Mouse (Mus musculus) embryonic facial prominence, embryonic 13.5 days (tissue): Measurements from ENCODE around the gene Ect2. TPM values are rescaled to one million over a fixed set of nuclear protein-coding genes. Genes with fewer than 3 reads are reported as not detected.

ENCODE experiments used
- ATAC-seq: fragments of 200-750 bp; cut with Nextera tagmentation; 2 replicates; pipeline ENCODE4 v1.8.0; 2017; ENCODE audit warnings: low read depth; ENCODE audit not compliant: insufficient number of reproducible peaks, insufficient read depth, low FRiP score, low TSS enrichment
- H3K27ac ChIP-seq: fragments of 300-500 bp; sonication (generic); 2 replicates; pipeline ENCODE4 v1.5.1; 2015; ENCODE audit warnings: moderate library complexity, mild to moderate bottlenecking, inconsistent platforms
- H3K27me3 ChIP-seq: fragments of 300-500 bp; sonication (generic); 2 replicates; pipeline ENCODE4 v1.6.1; 2015; ENCODE audit warnings: mild to moderate bottlenecking, inconsistent platforms
- H3K36me3 ChIP-seq: fragments of 300-500 bp; sonication (generic); 2 replicates; pipeline ENCODE4 v1.6.1; 2015; ENCODE audit warnings: mild to moderate bottlenecking, inconsistent platforms
- H3K4me1 ChIP-seq: fragments of 300-500 bp; sonication (generic); 2 replicates; pipeline ENCODE4 v1.6.1; 2015; ENCODE audit warnings: inconsistent platforms
- H3K4me2 ChIP-seq: fragments of 300-500 bp; sonication (generic); 2 replicates; pipeline ENCODE4 v1.6.1; 2015; ENCODE audit warnings: moderate library complexity, mild to moderate bottlenecking, inconsistent platforms
- H3K4me3 ChIP-seq: fragments of 300-500 bp; sonication (generic); 2 replicates; pipeline ENCODE4 v1.5.1; 2015; ENCODE audit warnings: mild to moderate bottlenecking, inconsistent platforms
- H3K9ac ChIP-seq: fragments of 300-500 bp; sonication (generic); 2 replicates; pipeline ENCODE4 v1.6.1; 2015; ENCODE audit warnings: mild to moderate bottlenecking, inconsistent platforms
- H3K9me3 ChIP-seq: fragments of 300-500 bp; sonication (generic); 2 replicates; pipeline ENCODE4 v1.6.1; 2016; ENCODE audit warnings: inconsistent platforms
- WGBS: fragments of 180-500 bp; shearing (Covaris S2); methylation state at CpG from one replicate; pipeline ENCODE4 v1.1.7; 2015; ENCODE audit warnings: mixed read lengths; 5-methylcytosine and 5-hydroxymethylcytosine counted together
- polyA plus RNA-seq: library from polyadenylated mRNA; unstranded; fragments of >200 nt; fragmentation: Nextera tagmentation; extraction: Ambion mirVana; gene quantifications from 2 replicates; pipeline ENCODE4 v1.2.1, GENCODE M21; 2015

Gene Ect2
- 44.9 and 47.5 TPM in 2 replicates for polyA plus RNA-seq

GRCm38 (mm10) chr3:27153701-27154209 is at the start of gene Ect2:
Gene Ect2, minus strand, starts transcription at chr3:27153878.
- Histone ChIP-seq H3K27ac (peak within 1 kb of the TSS; percentile 91), H3K9ac (peak within 1 kb of the TSS; percentile 83), H3K9me3 (no peaks in the 10 kb centered on the region), H3K4me1 (peaks cover 28% of the 10 kb centered on the region), H3K4me3 (peak within 1 kb of the TSS; percentile 86), H3K27me3 (no peaks in the 10 kb centered on the region), H3K36me3 (peaks cover 11% of the 10 kb centered on the region; the same call in 1 of the 2 replicates), H3K4me2 (peak within 1 kb of the TSS; percentile 69)
- WGBS = under 1% methylated on average over 36 of the region's 37 CpGs
- ATAC-seq = peak; percentile 99

- Histone ChIP-seq H3K4me2 (no peak overlapping the region), H3K9ac (no peak overlapping the region), H3K27me3 (no peaks in the 10 kb centered on the region), H3K4me1 (peaks cover 17% of the 10 kb centered on the region), H3K27ac (no peak overlapping the region), H3K36me3 (no peaks in the 10 kb centered on the region), H3K4me3 (no peak overlapping the region), H3K9me3 (no peaks in the 10 kb centered on the region)
- ATAC-seq = no peak
- WGBS = 82% methylated on average over 5 of the region's 5 CpGs
Measured at GRCm38 (mm10) chr3:27201728-27202411, 48.2 kb upstream of the Ect2 start.

GRCm38 (mm10) chr3:27199120-27199519 is 45.4 kb upstream of the Ect2 start:
- H3K9me3 ChIP-seq = no peaks in the 10 kb centered on the region
- no peak for ATAC-seq
- no peak overlapping the region for H3K27ac ChIP-seq
- 91% methylated on average over 7 of the region's 7 CpGs for WGBS
- H3K4me3 ChIP-seq = no peak overlapping the region
- no peak overlapping the region for H3K4me2 ChIP-seq
- no peak overlapping the region for H3K9ac ChIP-seq
- no peaks in the 10 kb centered on the region for H3K36me3 ChIP-seq
- H3K4me1 ChIP-seq = no peaks in the 10 kb centered on the region
- no peaks in the 10 kb centered on the region for H3K27me3 ChIP-seq

GRCm38 (mm10) chr3:27197816-27198215 is 44.1 kb upstream of the Ect2 start:
- WGBS = 65% methylated on average over 5 of the region's 5 CpGs
- Histone ChIP-seq H3K4me2 (no peak overlapping the region), H3K4me1 (peaks cover 3% of the 10 kb centered on the region), H3K36me3 (no peaks in the 10 kb centered on the region), H3K4me3 (no peak overlapping the region), H3K9ac (no peak overlapping the region), H3K9me3 (no peaks in the 10 kb centered on the region), H3K27me3 (no peaks in the 10 kb centered on the region), H3K27ac (no peak overlapping the region)
- ATAC-seq = no peak

- no peaks in the 10 kb centered on the region for H3K36me3 ChIP-seq
- H3K4me3 ChIP-seq = no peak overlapping the region
- no peaks in the 10 kb centered on the region for H3K9me3 ChIP-seq
- ATAC-seq = no peak
- H3K4me2 ChIP-seq = no peak overlapping the region
- no peak overlapping the region for H3K9ac ChIP-seq
- H3K4me1 ChIP-seq = peaks cover 3% of the 10 kb centered on the region
- H3K27ac ChIP-seq = no peak overlapping the region
- no peaks in the 10 kb centered on the region for H3K27me3 ChIP-seq
- WGBS = 92% methylated on average over 1 of the region's 1 CpGs
Measured at GRCm38 (mm10) chr3:27196529-27196928, 42.9 kb upstream of the Ect2 start.

- Histone ChIP-seq H3K9ac (no peak overlapping the region), H3K27me3 (no peaks in the 10 kb centered on the region), H3K4me2 (no peak overlapping the region), H3K4me3 (no peak overlapping the region), H3K27ac (no peak overlapping the region), H3K36me3 (no peaks in the 10 kb centered on the region), H3K4me1 (peaks cover 3% of the 10 kb centered on the region), H3K9me3 (no peaks in the 10 kb centered on the region)
- 86% methylated on average over 8 of the region's 8 CpGs for WGBS
- ATAC-seq = peak; percentile 28; the same call in 1 of the 2 replicates
Measured at GRCm38 (mm10) chr3:27195573-27196227, 42.0 kb upstream of the Ect2 start.

GRCm38 (mm10) chr3:27195153-27195552 is 41.5 kb upstream of the Ect2 start:
- peaks cover 3% of the 10 kb centered on the region for H3K4me1 ChIP-seq
- H3K9me3 ChIP-seq = no peaks in the 10 kb centered on the region
- no peaks in the 10 kb centered on the region for H3K27me3 ChIP-seq
- H3K27ac ChIP-seq = no peak overlapping the region
- H3K4me2 ChIP-seq = no peak overlapping the region
- ATAC-seq = no peak
- H3K36me3 ChIP-seq = no peaks in the 10 kb centered on the region
- H3K4me3 ChIP-seq = no peak overlapping the region
- 68% methylated on average over 4 of the region's 4 CpGs for WGBS
- no peak overlapping the region for H3K9ac ChIP-seq

GRCm38 (mm10) chr3:27193844-27194317 is 40.2 kb upstream of the Ect2 start:
- Histone ChIP-seq H3K27ac (no peak overlapping the region), H3K4me3 (no peak overlapping the region), H3K4me2 (no peak overlapping the region), H3K9ac (no peak overlapping the region), H3K36me3 (no peaks in the 10 kb centered on the region), H3K9me3 (no peaks in the 10 kb centered on the region), H3K4me1 (peaks cover 3% of the 10 kb centered on the region), H3K27me3 (no peaks in the 10 kb centered on the region)
- 22% methylated on average over 6 of the region's 6 CpGs for WGBS
- no peak for ATAC-seq

GRCm38 (mm10) chr3:27191856-27192255 is 38.2 kb upstream of the Ect2 start:
- ATAC-seq = no peak
- no peaks in the 10 kb centered on the region for H3K9me3 ChIP-seq
- no peak overlapping the region for H3K4me3 ChIP-seq
- H3K4me2 ChIP-seq = no peak overlapping the region
- peaks cover 3% of the 10 kb centered on the region for H3K4me1 ChIP-seq
- H3K27ac ChIP-seq = no peak overlapping the region
- no peak overlapping the region for H3K9ac ChIP-seq
- no peaks in the 10 kb centered on the region for H3K36me3 ChIP-seq
- no peaks in the 10 kb centered on the region for H3K27me3 ChIP-seq
- WGBS = 88% methylated on average over 6 of the region's 6 CpGs

- Histone ChIP-seq H3K27me3 (no peaks in the 10 kb centered on the region), H3K4me2 (no peak overlapping the region), H3K4me1 (peaks cover 3% of the 10 kb centered on the region), H3K9me3 (no peaks in the 10 kb centered on the region), H3K9ac (no peak overlapping the region), H3K27ac (no peak overlapping the region), H3K4me3 (no peak overlapping the region), H3K36me3 (no peaks in the 10 kb centered on the region)
- WGBS = 92% methylated on average over 4 of the region's 4 CpGs
- ATAC-seq = no peak
Measured at GRCm38 (mm10) chr3:27190865-27191264, 37.2 kb upstream of the Ect2 start.

- WGBS = 67% methylated on average over 14 of the region's 14 CpGs
- Histone ChIP-seq H3K27me3 (no peaks in the 10 kb centered on the region), H3K27ac (no peak overlapping the region), H3K4me3 (no peak overlapping the region), H3K9ac (no peak overlapping the region), H3K36me3 (no peaks in the 10 kb centered on the region), H3K4me1 (peaks cover 3% of the 10 kb centered on the region), H3K9me3 (no peaks in the 10 kb centered on the region), H3K4me2 (no peak overlapping the region)
- no peak for ATAC-seq
Measured at GRCm38 (mm10) chr3:27189320-27190261, 35.9 kb upstream of the Ect2 start.
